Mouse (Mus musculus) brain, adult 2 months (tissue): ENCODE measurements at regions not wholly inside any gene's neighbourhood (a gene's known extent, or its start where the extent isn't known, plus 50 kb on each side); places are given as distances from the start of the nearest gene placed in this dataset.

Experiments used
- DNase-seq: peaks from one replicate; pipeline ENCODE4 v3.0.0; 2011; ENCODE audit warnings: low read depth, low spot score

GRCm38 (mm10) chr2:57613243-57613642 lies 375.8 kb downstream of the Gpd2 start:
- peak; percentile 74 for DNase-seq

- DNase-seq: peak; percentile 48
Measured at GRCm38 (mm10) chr2:57614587-57614991, 377.2 kb downstream of the Gpd2 start.

- peak; percentile 12 for DNase-seq
Measured at GRCm38 (mm10) chr2:57616525-57617225, 379.2 kb downstream of the Gpd2 start.

GRCm38 (mm10) chr2:57617258-57617657 lies 379.8 kb downstream of the Gpd2 start:
- DNase-seq: no peak

- DNase-seq: no peak
Measured at GRCm38 (mm10) chr2:57644117-57644516, 353.6 kb upstream of the Galnt5 start.

- peak; percentile 36 for DNase-seq
Measured at GRCm38 (mm10) chr2:57644541-57644940, 353.1 kb upstream of the Galnt5 start.

GRCm38 (mm10) chr2:57649002-57649401 lies 348.7 kb upstream of the Galnt5 start:
- DNase-seq: no peak

GRCm38 (mm10) chr2:57657409-57657808 lies 340.3 kb upstream of the Galnt5 start:
- DNase-seq: peak; percentile 56

- DNase-seq: no peak
Measured at GRCm38 (mm10) chr2:57661838-57662237, 335.8 kb upstream of the Galnt5 start.

- DNase-seq: peak; percentile 85
Measured at GRCm38 (mm10) chr2:57672007-57672643, 325.6 kb upstream of the Galnt5 start.

GRCm38 (mm10) chr2:57689877-57690276 lies 307.8 kb upstream of the Galnt5 start:
- no peak for DNase-seq

- DNase-seq: no peak
Measured at GRCm38 (mm10) chr2:57696992-57697772, 300.5 kb upstream of the Galnt5 start.

GRCm38 (mm10) chr2:57698659-57699061 lies 299.0 kb upstream of the Galnt5 start:
- DNase-seq: peak; percentile 80

GRCm38 (mm10) chr2:57699226-57699625 lies 298.5 kb upstream of the Galnt5 start:
- no peak for DNase-seq

- no peak for DNase-seq
Measured at GRCm38 (mm10) chr2:57716754-57717510, 280.8 kb upstream of the Galnt5 start.
